Mouse (Mus musculus) cerebellum, adult 2 months (tissue): Measurements from ENCODE around the gene Dcun1d2. TPM values are rescaled to one million over a fixed set of nuclear protein-coding genes. Genes with fewer than 3 reads are reported as not detected.

Experiments used
- DNase-seq, 2 experiments: peaks; one replicate each; pipeline ENCODE4 v3.0.0; 2021
- H3K27ac ChIP-seq: fragments of 200-500 bp; 2 replicates; pipeline ENCODE4 v1.5.1; 2012; ENCODE audit warnings: low read length, control low read depth, inconsistent platforms; ENCODE audit not compliant: insufficient read depth
- H3K27me3 ChIP-seq: fragments of 200-500 bp; 2 replicates; pipeline ENCODE4 v1.6.1; 2012; ENCODE audit warnings: inconsistent platforms, mild to moderate bottlenecking, low read length, moderate library complexity; ENCODE audit not compliant: control insufficient read depth, insufficient read depth
- H3K4me1 ChIP-seq: fragments of 200-500 bp; 2 replicates; pipeline ENCODE4 v1.6.1; 2011; ENCODE audit warnings: low read length; ENCODE audit not compliant: control insufficient read depth, insufficient read depth
- H3K4me3 ChIP-seq: fragments of 200-500 bp; replicated peaks from 2 replicates; pipeline ENCODE3; 2011; ENCODE audit warnings: mild to moderate bottlenecking, low read depth, low read length, control low read depth; ENCODE audit not compliant: insufficient read depth
- CTCF ChIP-seq: fragments of 200-500 bp; IDR thresholded peaks from 2 replicates; pipeline ENCODE4 v1.5.1; 2011; ENCODE audit warnings: low read depth, mild to moderate bottlenecking, control low read depth, low read length, moderate library complexity, borderline replicate concordance; ENCODE audit not compliant: insufficient read depth
- POLR2A ChIP-seq: fragments of 200-500 bp; IDR thresholded peaks from 2 replicates; pipeline ENCODE4 v1.6.1; 2011; ENCODE audit warnings: low read length, control low read depth, borderline replicate concordance; ENCODE audit not compliant: insufficient read depth
- WGBS: fragments of 180-500 bp; shearing (Covaris S2); methylation state at CpG from one replicate; pipeline ENCODE4 v1.1.7; 2018; 5-methylcytosine and 5-hydroxymethylcytosine counted together
- polyA plus RNA-seq: library from polyadenylated mRNA; depleted of rRNA; stranded (reverse); fragments of >200 nt; gene quantifications from 2 replicates; pipeline ENCODE4 v1.2.3, GENCODE M21; 2012

The Dcun1d2 gene
- polyA plus RNA-seq, 1 experiment: 62.3 TPM

DNA sequence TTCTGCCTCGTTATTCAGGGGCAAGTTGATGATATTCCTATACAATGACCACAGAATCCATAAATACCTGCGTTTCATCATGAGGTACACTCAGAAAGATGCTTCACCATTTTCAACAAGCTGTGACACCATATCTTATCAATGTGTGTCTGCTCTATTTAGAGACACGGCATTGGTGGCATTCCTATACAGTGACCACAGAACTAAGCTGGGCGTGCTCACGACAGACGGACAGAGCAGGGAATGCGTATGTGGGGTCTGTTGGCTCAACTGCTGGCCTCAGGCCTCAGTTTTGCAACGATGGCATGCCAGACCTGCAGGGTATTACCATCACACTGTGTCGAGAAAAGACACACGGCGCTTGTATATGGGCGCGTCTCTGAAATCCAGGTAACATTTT, 35.1 kb downstream of the Dcun1d2 start:
- TF ChIP-seq CTCF (no peak), POLR2A (no peak)
- H3K4me3 ChIP-seq: no peak overlapping the region
- WGBS: 87% methylated on average over 13 of the region's 13 CpGs
- no peak overlapping the region for H3K27ac ChIP-seq
- peaks cover 6% of the 10 kb centered on the region; the same call in 1 of the 2 replicates for H3K4me1 ChIP-seq
- H3K27me3 ChIP-seq: no peaks in the 10 kb centered on the region
- no peak for DNase-seq

DNA sequence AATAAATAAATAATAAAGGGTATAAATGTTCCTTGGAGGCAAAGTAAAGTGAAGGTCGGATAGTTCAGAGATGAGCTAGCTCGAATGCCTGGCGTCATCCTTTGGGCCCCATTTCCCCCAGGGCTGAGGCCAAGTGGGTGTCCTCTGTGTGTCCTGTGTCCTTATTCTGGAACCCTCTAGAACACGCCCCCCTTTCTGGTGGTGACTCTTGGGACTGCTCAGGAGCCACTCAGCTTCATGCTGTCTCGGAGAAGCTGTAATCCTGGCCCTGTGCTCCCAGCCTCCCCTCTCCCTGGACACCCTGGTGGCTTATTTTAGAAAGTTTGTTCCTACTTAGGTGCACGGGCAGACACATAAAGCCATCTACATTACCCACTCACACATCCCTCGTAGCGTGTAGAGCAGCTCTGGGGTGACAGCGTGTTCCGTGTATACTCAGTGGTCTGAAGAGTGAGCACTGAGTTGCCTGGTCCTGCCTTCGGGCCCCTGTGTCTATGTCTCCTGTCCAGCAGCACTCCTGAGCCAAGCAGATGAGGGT, 43.5 kb downstream of the Dcun1d2 start:
- DNase-seq: no peak
- H3K27ac ChIP-seq: no peak overlapping the region
- H3K27me3 ChIP-seq: no peaks in the 10 kb centered on the region
- no peak overlapping the region for H3K4me3 ChIP-seq
- 87% methylated on average over 11 of the region's 11 CpGs for WGBS
- no peak for TF ChIP-seq POLR2A
- no peak for TF ChIP-seq CTCF
- H3K4me1 ChIP-seq: no peaks in the 10 kb centered on the region; the same call in 1 of the 2 replicates

GRCm38 (mm10) chr8:13242985-13243870, 44.7 kb downstream of the Dcun1d2 start:
- WGBS: 77% methylated on average over 10 of the region's 10 CpGs

DNA sequence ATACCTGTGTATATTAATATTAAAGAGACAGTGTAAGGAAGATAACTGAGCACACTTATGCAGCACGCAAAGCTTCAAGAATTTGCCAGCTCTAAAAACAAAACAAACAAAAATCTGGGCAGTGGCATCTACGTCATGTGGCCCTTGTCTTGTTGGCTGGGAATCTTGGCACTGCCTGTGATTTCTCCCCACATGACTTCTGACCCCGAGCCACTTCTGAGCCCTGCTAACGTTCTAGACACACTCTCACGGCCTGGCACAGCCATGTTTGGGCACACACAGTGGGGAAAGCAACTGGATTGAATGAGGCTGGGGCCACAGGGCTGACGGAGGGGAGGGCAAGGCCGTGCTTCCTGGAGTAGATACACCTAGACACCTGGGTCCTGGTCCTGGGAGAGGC, 47.2 kb downstream of the Dcun1d2 start:
- 47% methylated on average over 7 of the region's 7 CpGs for WGBS
- Histone ChIP-seq H3K4me1 (no peaks in the 10 kb centered on the region; the same call in 1 of the 2 replicates), H3K27me3 (no peaks in the 10 kb centered on the region), H3K27ac (no peak overlapping the region), H3K4me3 (no peak overlapping the region)
- no peak for TF ChIP-seq POLR2A
- no peak for TF ChIP-seq CTCF
- no peak for DNase-seq

More at GRCm38 (mm10) chr8:13242985-13243870, 44.7 kb downstream of the Dcun1d2 start:
- no peak for DNase-seq
- Histone ChIP-seq H3K4me1 (no peaks in the 10 kb centered on the region; the same call in 1 of the 2 replicates), H3K4me3 (no peak overlapping the region), H3K27ac (no peak overlapping the region), H3K27me3 (no peaks in the 10 kb centered on the region)
- no peak for TF ChIP-seq POLR2A
- no peak for TF ChIP-seq CTCF

GRCm38 (mm10) chr8:13240055-13240454, 47.9 kb downstream of the Dcun1d2 start:
- Histone ChIP-seq H3K27me3 (no peaks in the 10 kb centered on the region), H3K27ac (no peak overlapping the region), H3K4me3 (no peak overlapping the region), H3K4me1 (no peaks in the 10 kb centered on the region; the same call in 1 of the 2 replicates)
- no peak for DNase-seq
- WGBS: 82% methylated on average over 9 of the region's 9 CpGs
- TF ChIP-seq POLR2A (no peak), CTCF (no peak)

DNA sequence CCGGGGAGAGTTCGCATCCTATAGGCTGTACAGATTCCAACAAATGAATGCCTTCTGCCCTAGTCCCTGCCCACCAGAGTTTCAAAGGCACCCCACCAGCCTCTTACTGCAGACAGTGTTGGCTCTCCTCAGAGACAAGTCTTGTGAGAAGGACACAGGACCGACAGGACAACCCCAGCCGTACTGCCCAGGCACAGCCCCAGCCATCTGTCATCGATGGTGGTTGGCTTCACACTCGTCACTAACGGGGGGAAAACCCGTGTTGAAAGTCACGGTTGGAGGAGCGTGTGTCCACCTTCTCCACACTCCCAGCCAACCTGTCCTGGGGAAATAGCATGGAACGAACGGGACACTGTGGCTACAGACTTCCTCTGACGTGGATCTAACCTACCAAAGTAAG, 53.1 kb downstream of the Dcun1d2 start:
- no peaks in the 10 kb centered on the region for H3K27me3 ChIP-seq
- H3K4me3 ChIP-seq: no peak overlapping the region
- no peak for TF ChIP-seq CTCF
- no peak for TF ChIP-seq POLR2A
- DNase-seq: no peak
- no peak overlapping the region for H3K27ac ChIP-seq
- 48% methylated on average over 13 of the region's 13 CpGs for WGBS
- no peaks in the 10 kb centered on the region for H3K4me1 ChIP-seq

GRCm38 (mm10) chr8:13230471-13230870, 57.5 kb downstream of the Dcun1d2 start:
- TF ChIP-seq CTCF: no peak
- TF ChIP-seq POLR2A: no peak
- Histone ChIP-seq H3K27me3 (no peaks in the 10 kb centered on the region), H3K27ac (no peak overlapping the region), H3K4me1 (no peaks in the 10 kb centered on the region), H3K4me3 (no peak overlapping the region)
- DNase-seq: no peak
- 69% methylated on average over 4 of the region's 4 CpGs for WGBS

GRCm38 (mm10) chr8:13229802-13230201, 58.1 kb downstream of the Dcun1d2 start:
- no peak for DNase-seq
- Histone ChIP-seq H3K4me1 (no peaks in the 10 kb centered on the region), H3K27me3 (no peaks in the 10 kb centered on the region), H3K4me3 (no peak overlapping the region), H3K27ac (no peak overlapping the region)
- TF ChIP-seq CTCF: no peak
- no peak for TF ChIP-seq POLR2A
- WGBS: 88% methylated on average over 12 of the region's 12 CpGs
